Mouse (Mus musculus) T-helper 1 cell (primary cell): ENCODE measurements around the gene Apol8.
"Not testable (repeated sequence)": the region's sequence is repeated elsewhere in the genome, so short reads cannot be mapped to it uniquely, and the experiment has no call there.

Experiments used
- in situ Hi-C: fragments of 300-600 bp; cut with MboI, MseI; formaldehyde crosslinking; loops from one replicate; pipeline ENCODE4 v1.15.1; 2025; ENCODE audit warnings: high pct_unique_total_duplicates

Gene Apol8

DNA sequence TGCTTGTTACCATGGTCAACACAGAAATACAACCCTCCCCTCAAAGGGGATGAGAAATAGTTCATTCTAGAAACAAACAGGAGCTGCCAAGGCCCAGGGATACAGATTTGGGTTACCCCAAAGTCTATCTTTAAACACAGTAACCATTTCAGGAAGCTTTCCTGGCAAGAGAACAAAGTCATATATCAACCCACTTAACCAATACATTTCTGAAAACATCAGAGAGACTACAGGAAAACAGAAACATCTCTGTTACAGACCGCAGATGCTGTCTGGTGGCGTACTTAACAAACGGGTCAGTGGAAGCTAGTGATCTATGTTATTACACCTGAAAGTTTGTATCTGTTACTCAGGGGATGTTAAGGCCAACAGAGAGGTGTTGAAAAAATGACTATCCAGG, 51.5 kb downstream of the Apol8 start:
- in situ Hi-C loops = not testable (repeated sequence)

- in situ Hi-C loops = loop anchor here (5.0 kb wide), 1 partner anchor 251 kb away; the partner anchor contains the start of gene Apol7b
These were observed 58.1 kb downstream of the Apol8 start, which contains the start of gene Apol7e for GRCm38 (mm10) chr15:77698656-77699055. Gene Apol7e, plus strand, starts transcription at chr15:77698857.
